Mouse (Mus musculus) activated CD4-positive, CD25-positive, alpha-beta regulatory T cell (primary cell): ENCODE measurements around the gene Nit1. TPM values are rescaled to one million over a fixed set of nuclear protein-coding genes. Genes with fewer than 3 reads are reported as not detected.

Experiments used
- polyA plus RNA-seq, 2 experiments: library from polyadenylated mRNA; unstranded; fragments of 100-300 nt; shearing (Covaris generic); gene quantifications; one replicate each; pipeline ENCODE4 v1.2.1; 2017

Nit1 gene
- 10 to 100 TPM; 36.3 to 41.8 TPM for polyA plus RNA-seq

GRCm38 (mm10) chr1:171345225-171346094, at the start of gene Nit1, which contains the start of gene Pfdn2:
Gene Nit1 (minus strand): TSS chr1:171345646.
Gene Pfdn2 (plus strand): TSS chr1:171345670.

GRCm38 (mm10) chr1:171388376-171389102, 43.1 kb upstream of the Nit1 start, which contains the start of gene Arhgap30:
Gene Arhgap30 (plus strand): TSS chr1:171388954.

GRCm38 (mm10) chr1:171369845-171370556, 24.6 kb upstream of the Nit1 start, which contains the start of gene Nectin4:
Gene Nectin4 (plus strand): TSS chr1:171370099.

GRCm38 (mm10) chr1:171360656-171361055, 15.2 kb upstream of the Nit1 start, which contains the start of gene Klhdc9:
Gene Klhdc9 (minus strand): TSS chr1:171360798.

GRCm38 (mm10) chr1:171328839-171329432, 16.5 kb downstream of the Nit1 start, which contains the start of gene Dedd:
Gene Dedd (plus strand): TSS chr1:171329145.

GRCm38 (mm10) chr1:171294298-171295062, 51.0 kb downstream of the Nit1 start, which contains the start of gene Ufc1:
Gene Ufc1 (minus strand): TSS chr1:171295024.

Other genes starting within 250 kb of the Nit1 start
- under 1 TPM; 0.44 to 0.68 TPM for gene Cfap126, start 231.7 kb downstream of the Nit1 start, polyA plus RNA-seq
- gene Sdhc, start 195.0 kb downstream of the Nit1 start, polyA plus RNA-seq, result 100 to 1,000 TPM; 158 to 161 TPM
- under 1 TPM in 1 of 2 experiments, not detected in 1; 0.14 TPM for gene Mpz, start 194.9 kb downstream of the Nit1 start, polyA plus RNA-seq
- not detected for gene Pcp4l1, start 149.4 kb downstream of the Nit1 start, polyA plus RNA-seq
- under 1 TPM; 0.27 to 0.52 TPM for gene Nr1i3, start 131.7 kb downstream of the Nit1 start, polyA plus RNA-seq
- 10 to 100 TPM; 23.6 to 25.1 TPM for gene Tomm40l, start 123.1 kb downstream of the Nit1 start, polyA plus RNA-seq
- gene Apoa2, start 120.6 kb downstream of the Nit1 start, polyA plus RNA-seq, result under 1 TPM in 1 of 2 experiments, not detected in 1; 0.62 TPM
- gene Fcer1g, start 111.3 kb downstream of the Nit1 start, polyA plus RNA-seq, result 10 to 100 TPM in 1 of 2 experiments, 1 to 10 TPM in 1; 5.3 to 42.6 TPM
- under 1 TPM in 1 of 2 experiments, not detected in 1; 0.38 TPM for gene Adamts4, start 95.2 kb downstream of the Nit1 start, polyA plus RNA-seq
- 100 to 1,000 TPM; 200 to 203 TPM for gene Ndufs2, start 94.3 kb downstream of the Nit1 start, polyA plus RNA-seq
- gene B4galt3, start 75.3 kb downstream of the Nit1 start, polyA plus RNA-seq, result 10 to 100 TPM; 22.5 to 36.5 TPM
- gene Ppox, start 64.5 kb downstream of the Nit1 start, polyA plus RNA-seq, result 10 to 100 TPM; 45.2 to 55.2 TPM
- gene Usp21, start 57.7 kb downstream of the Nit1 start, polyA plus RNA-seq, result 10 to 100 TPM; 40.8 to 46.2 TPM
- 10 to 100 TPM; 76.4 to 80.7 TPM for gene Ufc1, start 50.6 kb downstream of the Nit1 start, polyA plus RNA-seq
- 10 to 100 TPM; 40.2 to 44.0 TPM for gene Dedd, start 16.5 kb downstream of the Nit1 start, polyA plus RNA-seq
- 10 to 100 TPM; 65.0 to 93.5 TPM for gene Pfdn2, start within 50 bp of the Nit1 start, polyA plus RNA-seq
- gene Klhdc9, start 15.2 kb upstream of the Nit1 start, polyA plus RNA-seq, result under 1 TPM in 1 of 2 experiments, not detected in 1; 0.58 TPM
- gene Nectin4, start 24.5 kb upstream of the Nit1 start, polyA plus RNA-seq, result under 1 TPM; 0.08 to 0.23 TPM
- 100 to 1,000 TPM; 122 to 173 TPM for gene Arhgap30, start 43.3 kb upstream of the Nit1 start, polyA plus RNA-seq
- gene Usf1, start 65.7 kb upstream of the Nit1 start, polyA plus RNA-seq, result 10 to 100 TPM; 63.4 to 64.5 TPM
- 1 to 10 TPM; 2.0 to 4.2 TPM for gene Tstd1, start 73.2 kb upstream of the Nit1 start, polyA plus RNA-seq
- under 1 TPM; 0.24 to 0.96 TPM for gene F11r, start 91.9 kb upstream of the Nit1 start, polyA plus RNA-seq
- 10 to 100 TPM; 10.7 to 12.7 TPM for gene Alyref2, start 157.8 kb upstream of the Nit1 start, polyA plus RNA-seq
- not detected for gene Itln1, start 189.6 kb upstream of the Nit1 start, polyA plus RNA-seq
- under 1 TPM; 0.66 to 0.70 TPM for gene Cd244a, start 213.5 kb upstream of the Nit1 start, polyA plus RNA-seq